Mouse (Mus musculus): ENCODE data around the gene Crtc1. TPM values are rescaled to one million over a fixed set of nuclear protein-coding genes. Genes with fewer than 3 reads are reported as not detected.

The Crtc1 gene
- 1.8 TPM for polyA plus RNA-seq (2014; fragmentation: Illumina TruSeq; extraction: RNeasy Lipid Tissue Mini Kit (QIAGEN cat#74804))

GRCm38 (mm10) chr8:70439055-70439847 lies at the start of gene Crtc1:
Gene Crtc1, minus strand, starts transcription at chr8:70439579.

GRCm38 (mm10) chr8:70486941-70487520 lies 47.7 kb upstream of the Crtc1 start, which contains the start of gene Tmem59l:
Gene Tmem59l, minus strand, starts transcription at chr8:70487358.

GRCm38 (mm10) chr8:70476333-70477268 lies 37.2 kb upstream of the Crtc1 start, which contains the start of gene Klhl26:
Gene Klhl26, minus strand, starts transcription at chr8:70476968.

GRCm38 (mm10) chr8:70373397-70374317 lies 65.7 kb downstream of the Crtc1 start, which contains the start of gene Comp:
Gene Comp, plus strand, starts transcription at chr8:70373558.

GRCm38 (mm10) chr8:70353194-70353817 lies 86.1 kb downstream of the Crtc1 start, which contains the start of gene Upf1:
Gene Upf1, minus strand, starts transcription at chr8:70353278.

Other genes with a start within 250 kb of the Crtc1 start
- gene Slc25a42, start 227.3 kb downstream of the Crtc1 start, polyA plus RNA-seq (2014; fragmentation: Illumina TruSeq; extraction: RNeasy Lipid Tissue Mini Kit (QIAGEN cat#74804)) = 1.5 TPM
- 2.8 TPM for gene Sugp2, start 205.4 kb downstream of the Crtc1 start, polyA plus RNA-seq (2014; fragmentation: Illumina TruSeq; extraction: RNeasy Lipid Tissue Mini Kit (QIAGEN cat#74804))
- 0.48 TPM for gene Armc6, start 205.1 kb downstream of the Crtc1 start, polyA plus RNA-seq (2014; fragmentation: Illumina TruSeq; extraction: RNeasy Lipid Tissue Mini Kit (QIAGEN cat#74804))
- gene Homer3, start 156.8 kb downstream of the Crtc1 start, polyA plus RNA-seq (2014; fragmentation: Illumina TruSeq; extraction: RNeasy Lipid Tissue Mini Kit (QIAGEN cat#74804)) = 0.20 TPM
- 4.8 TPM for gene Ddx49, start 137.1 kb downstream of the Crtc1 start, polyA plus RNA-seq (2014; fragmentation: Illumina TruSeq; extraction: RNeasy Lipid Tissue Mini Kit (QIAGEN cat#74804))
- gene Cope, start 137.1 kb downstream of the Crtc1 start, polyA plus RNA-seq (2014; fragmentation: Illumina TruSeq; extraction: RNeasy Lipid Tissue Mini Kit (QIAGEN cat#74804)) = 0.86 TPM
- gene Cers1, start 123.8 kb downstream of the Crtc1 start, polyA plus RNA-seq (2014; fragmentation: Illumina TruSeq; extraction: RNeasy Lipid Tissue Mini Kit (QIAGEN cat#74804)) = not detected
- not detected for gene Gdf1, start 109.8 kb downstream of the Crtc1 start, polyA plus RNA-seq (2014; fragmentation: Illumina TruSeq; extraction: RNeasy Lipid Tissue Mini Kit (QIAGEN cat#74804))
- gene Upf1, start 86.3 kb downstream of the Crtc1 start, polyA plus RNA-seq (2014; fragmentation: Illumina TruSeq; extraction: RNeasy Lipid Tissue Mini Kit (QIAGEN cat#74804)) = 3.3 TPM
- gene Comp, start 66.0 kb downstream of the Crtc1 start, polyA plus RNA-seq (2014; fragmentation: Illumina TruSeq; extraction: RNeasy Lipid Tissue Mini Kit (QIAGEN cat#74804)) = not detected
- 3.4 TPM for gene Klhl26, start 37.4 kb upstream of the Crtc1 start, polyA plus RNA-seq (2014; fragmentation: Illumina TruSeq; extraction: RNeasy Lipid Tissue Mini Kit (QIAGEN cat#74804))
- not detected for gene Tmem59l, start 47.8 kb upstream of the Crtc1 start, polyA plus RNA-seq (2014; fragmentation: Illumina TruSeq; extraction: RNeasy Lipid Tissue Mini Kit (QIAGEN cat#74804))
- gene Crlf1, start 53.6 kb upstream of the Crtc1 start, polyA plus RNA-seq (2014; fragmentation: Illumina TruSeq; extraction: RNeasy Lipid Tissue Mini Kit (QIAGEN cat#74804)) = not detected
- 1.3 TPM for gene Rex1bd, start 67.2 kb upstream of the Crtc1 start, polyA plus RNA-seq (2014; fragmentation: Illumina TruSeq; extraction: RNeasy Lipid Tissue Mini Kit (QIAGEN cat#74804))
- gene Uba52, start 71.2 kb upstream of the Crtc1 start, polyA plus RNA-seq (2014; fragmentation: Illumina TruSeq; extraction: RNeasy Lipid Tissue Mini Kit (QIAGEN cat#74804)) = 1.5 TPM
- gene Fkbp8, start 88.1 kb upstream of the Crtc1 start, polyA plus RNA-seq (2014; fragmentation: Illumina TruSeq; extraction: RNeasy Lipid Tissue Mini Kit (QIAGEN cat#74804)) = 1.2 TPM
- 8.4 TPM for gene Kxd1, start 88.4 kb upstream of the Crtc1 start, polyA plus RNA-seq (2014; fragmentation: Illumina TruSeq; extraction: RNeasy Lipid Tissue Mini Kit (QIAGEN cat#74804))
- 0.74 TPM for gene Ell, start 99.9 kb upstream of the Crtc1 start, polyA plus RNA-seq (2014; fragmentation: Illumina TruSeq; extraction: RNeasy Lipid Tissue Mini Kit (QIAGEN cat#74804))
- gene Isyna1, start 154.8 kb upstream of the Crtc1 start, polyA plus RNA-seq (2014; fragmentation: Illumina TruSeq; extraction: RNeasy Lipid Tissue Mini Kit (QIAGEN cat#74804)) = 0.29 TPM
- gene Ssbp4, start 169.3 kb upstream of the Crtc1 start, polyA plus RNA-seq (2014; fragmentation: Illumina TruSeq; extraction: RNeasy Lipid Tissue Mini Kit (QIAGEN cat#74804)) = not detected
- not detected for gene Lrrc25, start 176.6 kb upstream of the Crtc1 start, polyA plus RNA-seq (2014; fragmentation: Illumina TruSeq; extraction: RNeasy Lipid Tissue Mini Kit (QIAGEN cat#74804))
- not detected for gene Gdf15, start 192.9 kb upstream of the Crtc1 start, polyA plus RNA-seq (2014; fragmentation: Illumina TruSeq; extraction: RNeasy Lipid Tissue Mini Kit (QIAGEN cat#74804))
- 17.5 TPM for gene Pgpep1, start 220.8 kb upstream of the Crtc1 start, polyA plus RNA-seq (2014; fragmentation: Illumina TruSeq; extraction: RNeasy Lipid Tissue Mini Kit (QIAGEN cat#74804))
- gene Lsm4, start 233.7 kb upstream of the Crtc1 start, polyA plus RNA-seq (2014; fragmentation: Illumina TruSeq; extraction: RNeasy Lipid Tissue Mini Kit (QIAGEN cat#74804)) = not detected